Mouse (Mus musculus) right cerebral cortex, postnatal 4 days (tissue): ENCODE data around the gene Wnk2.

Experiments used
- DNase-seq: peaks from one replicate; pipeline ENCODE4 v3.0.0-alpha.2; 2022

Wnk2 gene

GRCm38 (mm10) chr13:49134491-49134890 lies 13.3 kb downstream of the Wnk2 start:
- no peak for DNase-seq

GRCm38 (mm10) chr13:49133125-49133524 lies 14.7 kb downstream of the Wnk2 start:
- peak; percentile 39 for DNase-seq

GRCm38 (mm10) chr13:49131946-49132687 lies 15.7 kb downstream of the Wnk2 start:
- no peak for DNase-seq

GRCm38 (mm10) chr13:49131342-49131855 lies 16.4 kb downstream of the Wnk2 start:
- no peak for DNase-seq

- peak; percentile 58 for DNase-seq
Measured at GRCm38 (mm10) chr13:49129845-49130244, 18.0 kb downstream of the Wnk2 start.

- DNase-seq: no peak
Measured at GRCm38 (mm10) chr13:49129154-49129553, 18.7 kb downstream of the Wnk2 start.

GRCm38 (mm10) chr13:49127844-49128631 lies 19.8 kb downstream of the Wnk2 start:
- no peak for DNase-seq

GRCm38 (mm10) chr13:49122106-49122505 lies 25.7 kb downstream of the Wnk2 start:
- DNase-seq: no peak

GRCm38 (mm10) chr13:49117563-49117962 lies 30.3 kb downstream of the Wnk2 start:
- DNase-seq: no peak

GRCm38 (mm10) chr13:49114921-49115320 lies 32.9 kb downstream of the Wnk2 start:
- no peak for DNase-seq

GRCm38 (mm10) chr13:49114116-49114515 lies 33.7 kb downstream of the Wnk2 start:
- DNase-seq: no peak

GRCm38 (mm10) chr13:49113345-49113744 lies 34.5 kb downstream of the Wnk2 start:
- no peak for DNase-seq

- no peak for DNase-seq
Measured at GRCm38 (mm10) chr13:49112652-49113051, 35.2 kb downstream of the Wnk2 start.

- DNase-seq: no peak
Measured at GRCm38 (mm10) chr13:49109665-49110064, 38.1 kb downstream of the Wnk2 start.

GRCm38 (mm10) chr13:49108119-49108846 lies 39.5 kb downstream of the Wnk2 start:
- DNase-seq: no peak

- DNase-seq: no peak
Measured at GRCm38 (mm10) chr13:49103913-49104312, 43.9 kb downstream of the Wnk2 start.

GRCm38 (mm10) chr13:49103235-49103634 lies 44.6 kb downstream of the Wnk2 start:
- DNase-seq: no peak

GRCm38 (mm10) chr13:49100417-49100816 lies 47.4 kb downstream of the Wnk2 start:
- DNase-seq: peak; percentile 79

GRCm38 (mm10) chr13:49096826-49097225 lies 51.0 kb downstream of the Wnk2 start:
- no peak for DNase-seq

GRCm38 (mm10) chr13:49094667-49095066 lies 53.1 kb downstream of the Wnk2 start:
- no peak for DNase-seq

GRCm38 (mm10) chr13:49093471-49093891 lies 54.3 kb downstream of the Wnk2 start:
- no peak for DNase-seq

- DNase-seq: no peak
Measured at GRCm38 (mm10) chr13:49092596-49092995, 55.2 kb downstream of the Wnk2 start.

GRCm38 (mm10) chr13:49090176-49090575 lies 57.6 kb downstream of the Wnk2 start:
- DNase-seq: no peak
